10 mouse cellular contexts compared by ENCODE assay signal in genomic region chr9:72693861-72694260, GRCm38 (mm10). TPM values are rescaled to one million over a fixed set of nuclear protein-coding genes. Genes with fewer than 3 reads are reported as not detected.
DNase-seq lines count a peak whose midpoint lies in the region; ATAC-seq and TF ChIP-seq lines count a peak whose summit lies in the region.
"Had no signal": no experiment of that assay in that cellular context is flagged by ENCODE, and none has a peak within 500 bp of the region (broad histone marks: within the 10 kb centered on the region; RNA-seq: fewer than 3 reads in every experiment).

No protein-coding gene starts in this region.

- H3K4me1 ChIP-seq in cerebellum, adult 2 months (ENCODE audit: control insufficient read depth, insufficient read depth, low read length) = peaks cover 15% of the 10 kb centered on the region
- H3K4me1 ChIP-seq in hindbrain, embryonic 15.5 days (replicated peaks) = peaks cover 40% of the 10 kb centered on the region
- peaks cover 13% of the 10 kb centered on the region for H3K4me1 ChIP-seq in hindbrain, embryonic 16.5 days (ENCODE audit: control insufficient read depth, insufficient read depth, low read depth, low read length)
- H3K4me1 ChIP-seq in neural tube, embryonic 12.5 days = peaks cover 25% of the 10 kb centered on the region

- no peak overlapping the region for H3K9ac ChIP-seq in hindbrain, embryonic 15.5 days
- no peak overlapping the region for H3K9ac ChIP-seq in hindbrain, embryonic 16.5 days (ENCODE audit: low read depth, low read length)
- H3K9ac ChIP-seq in neural tube, embryonic 12.5 days = no peak overlapping the region

- no peak for ATAC-seq in hindbrain, embryonic 15.5 days (ENCODE audit: low FRiP score, low read depth)
- no peak for ATAC-seq in hindbrain, embryonic 16.5 days
- no peak for ATAC-seq in neural tube, embryonic 12.5 days (ENCODE audit: low FRiP score, low read depth)

- DNase-seq in cerebellum, adult 2 months = no peak
- no peak for DNase-seq in cerebellum, adult 11 months
- DNase-seq in neural tube, embryonic 10.5 days (ENCODE audit: extremely low spot score, low spot score) = no peak
- peak; percentile 59 for DNase-seq in skeletal muscle tissue, adult 2 months (ENCODE audit: low read depth, low spot score)
- no peak for DNase-seq in lung, postnatal 25 days (ENCODE audit: low spot score)
- DNase-seq: cerebellum, postnatal 10 days; lung, adult 2 months had no signal

- H3K9me3 ChIP-seq in hindbrain, embryonic 15.5 days = no peaks in the 10 kb centered on the region
- no peaks in the 10 kb centered on the region for H3K9me3 ChIP-seq in hindbrain, embryonic 16.5 days (ENCODE audit: control insufficient read depth, low read length)
- no peaks in the 10 kb centered on the region for H3K9me3 ChIP-seq in neural tube, embryonic 12.5 days

- TF ChIP-seq POLR2A in cerebellum, adult 2 months (IDR thresholded peaks at IDR 0.05; ENCODE audit: borderline replicate concordance, insufficient read depth, low read length) = no peak

- H3K4me2 ChIP-seq in hindbrain, embryonic 15.5 days = no peak overlapping the region
- H3K4me2 ChIP-seq in hindbrain, embryonic 16.5 days (ENCODE audit: low read length) = no peak overlapping the region
- no peak overlapping the region for H3K4me2 ChIP-seq in neural tube, embryonic 12.5 days (replicated peaks)

- WGBS in cerebellum, adult 2 months = 71% methylated on average over 14 of the region's 14 CpGs
- WGBS in hindbrain, embryonic 15.5 days = 87% methylated on average over 14 of the region's 14 CpGs
- 87% methylated on average over 14 of the region's 14 CpGs for WGBS in hindbrain, embryonic 16.5 days
- WGBS in neural tube, embryonic 12.5 days = 91% methylated on average over 14 of the region's 14 CpGs

- no peak overlapping the region for H3K4me3 ChIP-seq in cerebellum, adult 2 months (replicated peaks; ENCODE audit: insufficient read depth, low read depth, low read length)
- no peak overlapping the region for H3K4me3 ChIP-seq in hindbrain, embryonic 15.5 days
- no peak overlapping the region for H3K4me3 ChIP-seq in hindbrain, embryonic 16.5 days (ENCODE audit: low read length)
- H3K4me3 ChIP-seq in neural tube, embryonic 12.5 days = no peak overlapping the region

- TF ChIP-seq CTCF in cerebellum, adult 2 months (IDR thresholded peaks at IDR 0.05; ENCODE audit: borderline replicate concordance, insufficient read depth, low read depth, low read length) = no peak

- peak overlapping the region; percentile 55 for H3K27ac ChIP-seq in cerebellum, adult 2 months (ENCODE audit: insufficient read depth, low read length)
- H3K27ac ChIP-seq in hindbrain, embryonic 15.5 days (replicated peaks) = peak overlapping the region; percentile 58; the same call in 1 of the 2 replicates
- no peak overlapping the region; the same call in 1 of the 2 replicates for H3K27ac ChIP-seq in hindbrain, embryonic 16.5 days (ENCODE audit: low read depth, low read length)
- 0 out of 2 replicates have a peak overlapping the region, but pooled peaks have one; percentile 15 for H3K27ac ChIP-seq in neural tube, embryonic 12.5 days

- H3K27me3 ChIP-seq in cerebellum, adult 2 months (ENCODE audit: control insufficient read depth, insufficient read depth, low read length) = no peaks in the 10 kb centered on the region
- H3K27me3 ChIP-seq in hindbrain, embryonic 15.5 days = no peaks in the 10 kb centered on the region
- H3K27me3 ChIP-seq in hindbrain, embryonic 16.5 days (replicated peaks; ENCODE audit: control insufficient read depth, insufficient read depth, low read length) = no peaks in the 10 kb centered on the region
- H3K27me3 ChIP-seq in neural tube, embryonic 12.5 days (replicated peaks) = no peaks in the 10 kb centered on the region

- peaks cover 53% of the 10 kb centered on the region for H3K36me3 ChIP-seq in hindbrain, embryonic 15.5 days
- peaks cover 19% of the 10 kb centered on the region for H3K36me3 ChIP-seq in hindbrain, embryonic 16.5 days (ENCODE audit: control insufficient read depth, insufficient read depth, low read length)
- peaks cover 66% of the 10 kb centered on the region for H3K36me3 ChIP-seq in neural tube, embryonic 12.5 days

RNA-seq across cellular contexts. Expression of gene Nedd4, which starts 31.7 kb away (rescaled TPM):
- 248 and 269 TPM in 2 replicates for polyA plus RNA-seq in cerebellum, adult 2 months (2012; rRNA removed)
- 387 and 425 TPM in 2 replicates for polyA plus RNA-seq in hindbrain, embryonic 15.5 days (2015; fragmentation: Nextera tagmentation; extraction: Ambion mirVana)
- polyA plus RNA-seq in hindbrain, embryonic 16.5 days (2015; fragmentation: Nextera tagmentation; extraction: Ambion mirVana) = 377 and 405 TPM in 2 replicates
- polyA plus RNA-seq in neural tube, embryonic 12.5 days (2016; fragmentation: Nextera tagmentation; extraction: Ambion mirVana) = 605 and 637 TPM in 2 replicates
